Mouse (Mus musculus): ENCODE measurements around the gene Ccs.
A peak's percentile ranks its signal among the peaks of the same experiment; 100 is the strongest.
"Not testable (repeated sequence)": the region's sequence is repeated elsewhere in the genome, so short reads cannot be mapped to it uniquely, and the experiment has no call there.

The Ccs gene

GRCm38 (mm10) chr19:4839149-4839548 lies at the start of gene Ccs, which contains the start of gene Ccdc87:
TSS of gene Ccs (minus strand) at chr19:4839332.
TSS of gene Ccdc87 (plus strand) at chr19:4839366.
- DNase-seq (ENCODE audit: extremely low read depth, low read depth, low spot score): no peak

- DNase-seq (ENCODE audit: extremely low read depth, low read depth, low spot score): no peak
These were observed 44.8 kb upstream of the Ccs start for GRCm38 (mm10) chr19:4883961-4884360.

GRCm38 (mm10) chr19:4879324-4879703 lies 40.2 kb upstream of the Ccs start:
- DNase-seq (ENCODE audit: extremely low read depth, low read depth, low spot score): no peak

GRCm38 (mm10) chr19:4878405-4879323 lies 39.5 kb upstream of the Ccs start, which contains the start of gene Zdhhc24:
TSS of gene Zdhhc24 (plus strand) at chr19:4878668.
- DNase-seq (ENCODE audit: extremely low read depth, low read depth, low spot score): peak; percentile 56

GRCm38 (mm10) chr19:4877785-4878184 lies 38.7 kb upstream of the Ccs start, which contains the start of gene Actn3:
TSS of gene Actn3 (minus strand) at chr19:4877909.
- DNase-seq (ENCODE audit: extremely low read depth, low read depth, low spot score): no peak

GRCm38 (mm10) chr19:4876755-4877154 lies 37.6 kb upstream of the Ccs start:
- DNase-seq (ENCODE audit: extremely low read depth, low read depth, low spot score): no peak

GRCm38 (mm10) chr19:4876241-4876640 lies 37.1 kb upstream of the Ccs start:
- DNase-seq (ENCODE audit: extremely low read depth, low read depth, low spot score): no peak

GRCm38 (mm10) chr19:4874613-4875012 lies 35.5 kb upstream of the Ccs start:
- not testable (repeated sequence) for DNase-seq (ENCODE audit: extremely low read depth, low read depth, low spot score)

- DNase-seq (ENCODE audit: extremely low read depth, low read depth, low spot score): no peak
These were observed 26.0 kb upstream of the Ccs start for GRCm38 (mm10) chr19:4865147-4865546.

GRCm38 (mm10) chr19:4863048-4863447 lies 23.9 kb upstream of the Ccs start:
- DNase-seq (ENCODE audit: extremely low read depth, low read depth, low spot score): no peak

GRCm38 (mm10) chr19:4859081-4859480 lies 19.9 kb upstream of the Ccs start:
- no peak for DNase-seq (ENCODE audit: extremely low read depth, low read depth, low spot score)

GRCm38 (mm10) chr19:4855951-4856350 lies 16.8 kb upstream of the Ccs start:
- DNase-seq (ENCODE audit: extremely low read depth, low read depth, low spot score): no peak

- DNase-seq (ENCODE audit: extremely low read depth, low read depth, low spot score): no peak
These were observed 16.3 kb upstream of the Ccs start for GRCm38 (mm10) chr19:4855470-4855820.

- no peak for DNase-seq (ENCODE audit: extremely low read depth, low read depth, low spot score)
These were observed 15.7 kb upstream of the Ccs start, which contains the start of gene Ctsf for GRCm38 (mm10) chr19:4854552-4855469. TSS of gene Ctsf (plus strand) at chr19:4855130.

- DNase-seq (ENCODE audit: extremely low read depth, low read depth, low spot score): no peak
These were observed 11.1 kb upstream of the Ccs start for GRCm38 (mm10) chr19:4850281-4850680.

- DNase-seq (ENCODE audit: extremely low read depth, low read depth, low spot score): no peak
These were observed 10.7 kb upstream of the Ccs start for GRCm38 (mm10) chr19:4849800-4850199.

GRCm38 (mm10) chr19:4847490-4847889 lies 8.4 kb upstream of the Ccs start:
- no peak for DNase-seq (ENCODE audit: extremely low read depth, low read depth, low spot score)

- no peak for DNase-seq (ENCODE audit: extremely low read depth, low read depth, low spot score)
These were observed 6.7 kb upstream of the Ccs start for GRCm38 (mm10) chr19:4845846-4846245.

GRCm38 (mm10) chr19:4842611-4843010 lies 3.5 kb upstream of the Ccs start:
- DNase-seq (ENCODE audit: extremely low read depth, low read depth, low spot score): no peak

- no peak for DNase-seq (ENCODE audit: extremely low read depth, low read depth, low spot score)
These were observed 1.7 kb upstream of the Ccs start for GRCm38 (mm10) chr19:4840848-4841247.

GRCm38 (mm10) chr19:4838526-4839140 lies 499 bp downstream of the Ccs start:
- DNase-seq (ENCODE audit: extremely low read depth, low read depth, low spot score): no peak

Data from fat pad, adult 2 months (tissue).